Mouse (Mus musculus): ENCODE measurements at regions not wholly inside any gene's neighbourhood (a gene's known extent, or its start where the extent isn't known, plus 50 kb on each side); places are given as distances from the start of the nearest gene placed in this dataset.

DNA sequence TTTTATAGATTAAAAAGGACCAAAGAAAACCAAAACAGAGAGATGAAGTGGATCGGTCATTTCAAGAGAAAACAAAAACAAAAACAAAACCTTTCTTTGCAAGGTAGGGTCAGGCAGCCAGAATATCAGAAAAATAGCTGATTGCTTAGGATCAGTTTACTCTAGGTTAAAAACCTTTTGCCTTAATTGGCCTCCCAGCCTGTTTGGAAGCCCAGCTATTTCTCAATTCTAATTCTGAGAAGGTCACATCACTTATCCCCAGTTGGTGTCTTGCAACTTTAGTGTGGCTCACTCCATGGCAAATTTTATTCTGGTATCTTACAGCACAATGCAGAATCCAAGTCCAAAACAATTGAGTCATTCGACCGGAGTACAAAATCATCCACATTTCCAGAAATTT lies 70.0 kb downstream of the 1190002N15Rik start:
- DNase-seq (ENCODE audit: low spot score), result no peak

DNA sequence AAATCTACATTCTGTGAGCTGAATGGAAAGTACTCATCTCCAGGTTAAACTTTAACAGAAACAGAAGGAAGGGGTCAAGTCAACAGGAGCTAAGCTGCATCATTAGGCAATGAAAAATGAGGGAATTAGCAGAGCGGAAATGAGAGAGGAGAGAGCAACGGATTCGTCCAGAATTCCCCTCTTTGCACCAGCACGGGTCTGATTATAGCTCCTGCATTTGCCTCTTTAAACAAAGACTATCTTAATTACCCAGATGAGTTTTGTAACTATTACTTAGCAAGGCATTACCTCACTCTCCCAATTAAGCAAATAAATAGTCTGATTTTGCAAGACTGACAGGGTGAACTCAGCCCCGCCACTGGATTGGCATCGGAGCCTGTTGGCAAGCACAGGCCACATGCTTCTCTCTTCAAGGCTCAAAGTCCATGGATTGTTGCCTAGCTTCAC lies 81.8 kb downstream of the 1190002N15Rik start:
- DNase-seq (ENCODE audit: low spot score), result peak; percentile 9

DNA sequence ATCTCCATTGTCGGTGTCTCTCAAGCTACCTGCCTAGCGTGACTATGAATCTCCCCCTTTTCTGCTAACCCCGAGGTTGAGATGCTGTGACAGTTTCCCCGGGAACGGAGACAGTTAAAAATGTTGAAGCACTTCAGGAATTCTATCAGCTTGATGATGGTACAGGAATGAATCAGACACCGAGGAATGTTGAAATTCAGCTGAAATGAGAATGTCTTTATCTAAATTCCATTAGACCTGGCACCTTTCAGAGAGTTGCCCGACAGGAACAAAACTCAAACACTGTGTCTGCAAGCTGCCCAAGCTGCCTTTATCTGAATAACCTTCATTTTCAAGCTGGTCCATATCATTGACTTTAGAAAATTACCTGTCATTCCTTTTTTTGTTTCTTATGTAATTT lies 82.4 kb downstream of the 1190002N15Rik start:
- DNase-seq (ENCODE audit: low spot score), result no peak

DNA sequence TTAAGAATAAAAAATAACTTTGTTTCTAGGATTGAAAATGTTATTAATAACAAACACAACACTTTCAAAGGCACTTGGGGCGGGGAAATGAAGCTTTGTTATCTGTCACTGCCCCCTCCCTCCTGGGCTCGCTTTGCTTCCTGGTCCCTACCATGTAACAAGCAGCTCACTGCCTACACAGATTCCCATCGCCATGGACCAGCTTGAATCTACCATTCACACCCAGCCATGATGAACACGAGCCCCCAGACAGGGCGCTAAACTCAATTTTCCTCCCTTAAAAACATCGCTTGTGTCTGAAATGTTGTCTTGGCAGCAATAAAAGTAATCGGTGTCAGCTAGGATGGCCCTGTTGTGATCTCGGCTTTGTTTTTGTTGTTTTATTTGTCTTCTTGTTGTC lies 88.0 kb downstream of the 1190002N15Rik start:
- DNase-seq (ENCODE audit: low spot score), result no peak

DNA sequence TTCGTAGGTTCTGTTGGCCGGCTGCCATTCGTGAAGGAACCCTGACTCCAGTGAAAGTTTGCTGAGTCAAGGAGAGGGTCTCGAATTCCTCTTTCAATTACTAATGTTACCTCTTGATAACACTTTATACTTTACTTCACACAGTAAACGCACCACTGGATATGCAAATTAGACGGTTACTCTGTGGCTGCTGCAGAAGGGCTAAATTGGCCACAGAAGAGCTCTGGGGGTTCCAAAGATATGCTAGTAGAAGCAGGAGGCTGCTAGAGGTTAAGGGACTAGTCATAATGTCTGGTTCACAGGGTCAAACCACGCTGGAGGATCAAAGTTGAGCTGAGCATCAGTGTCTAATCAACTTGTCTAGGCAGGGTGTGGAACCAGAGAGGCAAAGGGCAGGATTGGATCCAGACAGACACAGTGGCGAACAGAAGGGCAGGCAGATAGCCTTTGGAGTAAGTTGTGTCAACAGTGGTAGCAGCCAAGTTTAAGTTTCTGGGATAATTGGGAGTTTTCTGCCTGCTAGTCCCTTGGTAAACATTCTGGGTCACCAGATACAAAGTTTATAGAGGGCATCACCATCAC lies 91.6 kb downstream of the 1190002N15Rik start:
- no peak for DNase-seq (ENCODE audit: low spot score)

DNA sequence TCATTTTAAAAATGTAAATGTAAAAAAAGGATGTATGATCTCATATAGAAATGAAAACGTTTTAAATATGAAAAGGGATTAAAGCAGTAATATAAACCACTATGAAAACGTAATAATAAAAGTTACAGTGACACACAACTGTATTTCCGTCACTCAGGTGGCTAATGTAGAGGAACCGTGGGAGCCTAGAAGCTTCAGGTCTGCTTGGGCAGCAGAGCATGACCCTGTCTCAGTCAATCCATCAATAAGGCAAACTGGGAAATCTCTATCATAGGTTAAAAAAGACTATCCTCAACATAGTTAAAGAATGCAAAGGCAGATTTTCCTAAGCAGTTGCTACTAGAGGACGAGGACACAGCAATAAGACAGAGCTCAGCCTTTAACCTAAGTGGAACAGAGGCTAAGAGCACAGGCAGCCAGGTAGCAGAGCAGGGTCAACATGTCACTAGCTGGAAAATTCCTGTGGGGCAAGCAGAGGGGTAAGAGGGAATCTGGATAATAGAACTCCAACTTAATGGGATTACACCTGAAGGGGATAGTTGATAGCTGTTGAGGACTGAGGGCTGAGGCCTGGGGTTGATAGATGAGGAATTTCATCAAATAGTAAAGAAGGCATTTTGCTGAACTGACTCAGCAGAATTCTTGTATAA lies 93.6 kb downstream of the 1190002N15Rik start:
- DNase-seq (ENCODE audit: low spot score), result no peak

DNA sequence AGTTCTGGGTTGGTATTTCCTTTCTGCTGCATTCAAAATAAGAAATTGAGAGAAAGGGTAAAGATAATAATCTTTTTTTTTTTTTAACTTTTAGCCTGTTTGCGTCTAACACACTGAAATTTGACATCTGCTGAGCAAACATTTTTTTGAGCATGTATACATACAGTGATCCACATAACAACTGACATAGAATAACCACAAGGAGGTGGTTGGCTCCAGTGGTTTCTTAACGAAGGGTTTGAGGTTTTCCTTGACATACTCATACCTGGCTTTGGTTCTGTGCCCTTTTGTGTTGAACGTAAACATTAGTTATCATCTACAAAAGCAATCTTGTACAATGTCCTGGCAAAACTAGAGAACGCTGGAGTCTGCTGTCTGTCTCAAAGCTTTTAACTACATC lies 96.5 kb downstream of the 1190002N15Rik start:
- no peak for DNase-seq (ENCODE audit: low spot score)

DNA sequence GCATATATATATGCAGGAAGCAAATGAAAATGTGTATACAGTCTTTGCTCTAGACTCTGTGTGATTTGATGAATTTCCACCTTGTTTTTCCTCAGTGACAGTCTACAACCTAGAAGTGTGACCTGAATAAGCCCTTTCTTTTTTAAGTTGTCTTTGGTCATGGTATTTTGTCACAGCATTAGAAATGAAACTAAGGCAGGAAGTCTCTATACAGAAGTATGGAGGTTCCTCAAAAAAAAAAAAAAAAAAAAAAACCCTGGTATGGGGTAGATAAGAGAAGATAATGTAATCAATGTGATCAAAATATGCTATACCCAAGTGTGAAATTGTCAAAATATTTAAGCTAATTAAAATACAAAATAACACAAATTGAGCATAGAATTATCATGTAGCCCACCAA lies 104.4 kb downstream of the 1190002N15Rik start:
- no peak for DNase-seq (ENCODE audit: low spot score)

DNA sequence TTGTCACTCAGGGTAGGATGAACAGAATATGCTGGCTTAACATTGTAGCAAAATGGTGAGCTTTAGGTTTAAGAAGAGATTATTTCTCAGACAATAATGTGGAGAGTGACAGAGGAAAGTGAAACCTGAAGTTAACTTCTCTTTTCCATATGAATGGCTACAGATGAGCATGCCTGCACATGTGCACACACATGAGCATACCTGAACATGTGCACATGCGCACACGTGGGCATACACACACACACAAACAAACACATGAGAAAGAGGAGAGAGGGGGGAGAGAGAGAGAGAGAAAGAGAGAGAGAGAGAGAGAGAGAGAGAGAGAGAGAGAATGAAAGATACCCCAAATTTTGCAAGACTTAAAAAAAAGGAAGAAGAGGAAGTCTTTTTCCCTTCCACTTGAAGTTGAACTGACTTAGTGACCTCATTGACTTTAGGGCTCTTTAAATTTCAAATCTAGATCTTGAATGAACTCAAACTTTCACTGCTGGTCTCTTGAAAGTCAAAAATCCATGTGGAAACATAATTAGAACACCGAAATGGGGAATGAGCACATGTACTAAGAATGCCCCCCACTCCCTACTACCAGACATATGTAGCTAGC lies 105.6 kb downstream of the 1190002N15Rik start:
- no peak for DNase-seq (ENCODE audit: low spot score)

DNA sequence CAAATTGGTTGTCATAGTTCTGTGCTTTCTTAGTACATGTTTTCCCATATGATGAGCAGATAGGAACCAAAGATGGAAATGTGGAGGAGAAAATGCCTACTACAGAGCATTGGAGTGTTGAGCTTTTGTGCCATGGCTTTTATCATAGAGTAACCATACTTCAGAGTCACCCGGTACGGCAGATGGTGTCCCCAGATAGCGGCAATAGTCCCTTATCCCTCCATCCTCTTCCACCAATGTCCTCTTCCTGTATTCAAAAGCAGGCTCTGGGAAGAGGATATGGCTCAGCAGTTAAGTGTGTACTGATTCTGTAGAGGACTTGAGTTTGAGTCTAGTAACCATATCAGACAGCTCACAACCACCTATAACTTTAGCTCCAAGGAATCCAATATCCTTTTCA lies 106.3 kb downstream of the 1190002N15Rik start:
- DNase-seq (ENCODE audit: low spot score), result no peak

DNA sequence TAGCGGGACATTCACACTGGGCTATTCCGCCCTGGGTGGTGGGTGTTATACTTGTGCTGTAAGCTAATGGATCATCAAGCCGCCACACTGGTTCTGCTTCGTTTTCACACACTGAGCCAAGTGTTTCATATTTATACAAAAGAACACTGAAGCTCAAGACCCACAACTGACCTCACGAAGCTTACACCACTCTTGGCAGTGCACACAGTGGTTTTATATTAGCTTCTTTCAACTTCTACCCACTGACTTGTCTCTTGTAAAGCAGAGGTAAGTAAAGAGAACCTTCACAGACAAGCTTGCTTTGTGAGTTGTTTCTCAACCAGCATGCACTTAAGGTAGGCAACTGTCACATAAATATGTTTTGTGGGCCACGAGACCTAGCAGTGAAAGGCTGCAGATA lies 106.9 kb downstream of the 1190002N15Rik start:
- DNase-seq (ENCODE audit: low spot score), result no peak

DNA sequence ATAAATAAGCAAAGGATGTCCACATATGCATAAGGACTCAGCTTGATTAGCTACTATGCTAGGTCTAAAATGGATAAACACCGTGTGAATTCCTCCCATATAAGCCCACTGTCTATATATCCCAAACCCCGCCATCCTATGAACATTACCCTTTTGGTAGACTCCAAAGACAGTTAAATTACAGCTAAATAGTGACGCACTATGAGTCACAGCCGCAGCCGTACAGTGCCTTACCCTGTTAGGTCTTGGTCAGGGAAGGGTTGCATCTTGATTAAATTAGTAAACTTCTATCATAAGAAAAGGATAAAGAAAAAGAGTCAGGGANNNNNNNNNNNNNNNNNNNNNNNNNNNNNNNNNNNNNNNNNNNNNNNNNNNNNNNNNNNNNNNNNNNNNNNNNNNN lies 111.1 kb downstream of the 1190002N15Rik start:
- DNase-seq (ENCODE audit: low spot score), result no peak

DNA sequence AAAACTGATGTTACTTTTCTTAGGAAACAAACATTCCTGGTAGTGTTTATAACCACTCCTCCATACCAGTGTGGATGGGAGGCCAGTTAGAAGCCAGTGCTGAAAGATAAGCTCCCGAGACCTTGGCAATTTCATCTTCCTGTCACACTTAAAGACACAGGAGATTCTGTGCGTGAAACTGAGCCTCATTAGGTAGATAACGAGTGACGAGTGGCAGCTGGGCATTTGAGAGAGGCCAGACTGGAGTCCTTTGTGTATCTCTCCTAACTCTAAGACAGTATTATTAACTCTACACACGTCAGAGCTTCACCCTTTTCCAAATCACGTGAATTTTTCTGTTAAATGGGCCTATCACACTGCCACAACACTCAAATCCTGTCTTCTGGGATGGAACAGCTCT lies 112.1 kb downstream of the 1190002N15Rik start:
- no peak for DNase-seq (ENCODE audit: low spot score)

DNA sequence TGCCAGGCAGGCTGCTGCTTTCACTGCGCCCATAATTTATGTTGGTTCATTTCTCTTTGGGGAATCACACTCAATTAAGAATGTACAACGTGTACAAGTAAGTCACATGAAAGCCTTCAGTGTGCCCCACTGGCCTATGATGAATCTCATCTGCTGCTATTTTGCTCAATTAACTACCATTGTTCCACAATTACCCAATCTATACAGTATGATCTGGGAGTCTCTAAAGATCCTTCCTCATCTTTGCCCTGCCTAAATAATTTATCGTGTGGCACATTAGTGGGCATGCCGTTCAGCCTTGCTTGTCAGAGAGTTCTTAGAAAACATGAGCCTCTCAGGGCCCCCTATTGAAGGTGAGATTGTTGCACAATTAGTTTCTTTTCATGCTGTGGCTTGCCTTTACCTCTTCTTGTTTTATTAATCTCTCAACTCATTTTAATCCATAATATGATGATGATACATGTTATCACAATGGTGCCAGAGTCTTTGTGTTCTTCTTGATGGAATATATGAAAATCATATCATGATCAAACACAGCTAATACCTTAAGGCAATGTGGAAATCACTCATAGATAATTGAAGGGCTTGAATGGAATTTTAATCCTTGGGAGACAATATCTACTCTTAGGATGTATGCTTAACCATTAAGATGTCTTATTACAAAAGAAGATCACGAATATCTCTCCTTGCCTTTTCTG lies 113.3 kb downstream of the 1190002N15Rik start:
- no peak for DNase-seq (ENCODE audit: low spot score)

DNA sequence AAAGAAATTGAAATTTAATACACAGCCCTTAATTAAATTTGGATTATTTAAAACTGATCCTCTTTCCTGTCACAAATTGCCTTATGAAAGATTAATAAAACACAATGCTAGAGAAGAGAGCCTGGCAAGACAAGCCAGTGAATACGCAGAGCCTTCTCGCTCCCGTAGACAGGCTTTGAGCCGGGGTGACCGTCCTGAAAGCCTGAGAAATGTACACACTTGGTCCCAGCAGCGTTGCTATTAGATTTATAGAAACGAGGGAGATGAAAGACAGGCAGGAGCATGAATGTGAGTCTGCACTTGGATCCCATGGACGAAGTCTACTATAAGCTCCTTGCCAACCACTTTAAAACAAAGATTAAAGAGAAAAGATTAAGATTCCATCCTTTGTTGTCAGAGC lies 127.3 kb downstream of the 1190002N15Rik start:
- no peak for DNase-seq (ENCODE audit: low spot score)

DNA sequence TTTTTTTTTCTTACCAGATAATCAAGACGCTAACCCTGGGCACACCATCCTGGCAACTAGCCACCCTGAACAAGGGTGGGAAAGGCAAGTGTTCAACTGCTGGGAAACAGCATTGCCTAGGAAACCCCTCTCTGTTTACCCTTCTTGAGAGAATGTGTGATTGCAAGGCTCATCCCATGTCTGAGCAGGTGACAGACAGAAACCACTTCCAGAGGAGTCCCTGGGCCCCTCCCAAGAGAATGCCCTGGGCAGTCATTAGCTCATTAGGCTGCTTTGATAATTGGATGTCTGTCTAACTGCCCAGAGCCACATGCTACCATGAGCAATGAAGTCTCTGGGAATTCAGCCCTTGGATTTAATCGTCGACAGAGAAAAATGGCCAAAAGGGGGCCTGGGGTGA lies 127.8 kb downstream of the 1190002N15Rik start:
- no peak for DNase-seq (ENCODE audit: low spot score)

DNA sequence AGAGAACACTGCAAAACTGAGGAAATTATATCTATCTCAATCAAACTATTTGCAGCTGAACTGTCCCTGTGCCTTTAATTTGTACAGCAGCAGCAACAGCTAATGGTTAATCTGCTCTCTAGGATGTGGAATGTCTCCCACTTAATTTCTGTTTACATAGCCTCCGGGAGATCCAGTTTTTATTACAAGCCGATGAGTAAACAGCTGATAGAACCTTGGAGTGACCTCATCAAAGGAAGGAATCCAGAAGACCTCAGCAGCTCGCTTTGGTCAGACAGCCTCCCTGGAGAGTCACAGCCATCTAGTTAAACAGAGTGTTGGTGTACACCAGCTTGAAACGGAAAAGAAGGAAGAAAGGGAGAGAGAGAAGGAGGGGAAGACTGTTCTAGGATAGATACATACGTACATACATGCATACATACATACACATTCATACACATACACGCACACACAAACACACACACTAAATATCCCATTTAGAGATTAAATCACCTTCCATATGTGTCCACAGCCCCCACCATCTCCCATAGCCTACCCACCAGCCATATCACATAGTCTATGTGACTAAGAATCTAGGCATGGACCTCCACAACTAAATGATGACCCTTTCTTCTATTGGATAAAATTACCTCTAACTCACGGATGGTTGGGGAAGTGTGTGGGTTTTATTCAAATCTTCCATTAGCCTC lies 129.1 kb downstream of the 1190002N15Rik start:
- DNase-seq (ENCODE audit: low spot score), result no peak

DNA sequence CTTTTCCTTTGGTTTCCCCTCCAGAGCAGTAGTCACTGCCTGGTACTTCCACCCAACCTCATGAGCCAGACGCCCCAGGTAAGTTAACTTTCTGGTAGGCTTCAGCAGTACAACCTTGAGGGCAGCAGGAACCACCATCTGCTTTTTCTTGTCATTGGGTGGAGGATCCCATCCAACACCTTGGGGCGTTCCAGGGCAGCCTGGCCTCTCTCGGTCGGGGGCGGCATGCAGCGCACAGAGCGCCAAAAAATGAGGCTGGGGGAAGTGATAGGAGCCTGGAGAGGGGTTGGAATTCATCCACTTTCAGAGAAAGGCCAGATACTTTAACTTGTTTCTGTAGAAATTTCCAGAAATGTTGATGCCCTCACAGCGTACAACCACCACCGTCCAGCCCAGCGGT lies 130.2 kb downstream of the 1190002N15Rik start:
- DNase-seq (ENCODE audit: low spot score), result no peak

DNA sequence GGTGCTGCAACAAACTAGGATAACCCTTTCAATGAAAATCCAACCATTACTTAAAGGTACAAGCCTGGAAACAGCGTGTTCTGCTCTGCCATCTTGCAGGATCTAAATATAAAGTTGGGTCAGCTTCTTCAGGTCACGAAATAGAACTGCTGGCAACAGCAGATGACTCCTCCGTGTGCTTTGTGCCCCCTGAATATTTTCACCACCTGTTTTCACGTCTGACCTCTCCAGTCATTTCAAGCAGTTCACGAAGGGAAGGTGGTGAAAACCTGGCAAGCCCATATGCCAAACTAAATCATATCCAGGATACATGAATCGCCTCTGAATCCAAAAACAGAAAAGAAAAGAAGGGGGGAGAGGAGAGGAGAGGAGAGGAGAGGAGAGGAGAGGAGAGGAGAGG lies 133.3 kb downstream of the 1190002N15Rik start:
- DNase-seq (ENCODE audit: low spot score), result no peak

DNA sequence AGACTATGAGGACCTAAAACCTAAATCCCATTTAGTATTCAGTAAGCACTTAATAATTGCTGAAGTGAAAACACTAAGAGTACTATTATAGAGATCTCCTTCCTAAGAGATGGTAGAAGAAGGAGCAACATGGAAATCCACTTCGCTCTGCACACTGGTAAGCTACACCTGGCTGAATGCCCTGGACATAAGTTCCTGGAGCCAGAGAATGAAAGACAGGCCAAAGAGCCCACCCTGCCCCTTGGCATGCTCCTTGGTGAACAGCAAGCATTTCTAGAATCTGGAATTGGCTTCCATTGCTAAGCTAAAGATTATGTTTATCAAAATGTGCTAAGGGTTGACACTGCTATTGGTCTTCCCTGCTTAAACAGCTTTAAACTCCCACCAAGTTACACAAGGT lies 137.3 kb downstream of the 1190002N15Rik start:
- DNase-seq (ENCODE audit: low spot score), result no peak

DNA sequence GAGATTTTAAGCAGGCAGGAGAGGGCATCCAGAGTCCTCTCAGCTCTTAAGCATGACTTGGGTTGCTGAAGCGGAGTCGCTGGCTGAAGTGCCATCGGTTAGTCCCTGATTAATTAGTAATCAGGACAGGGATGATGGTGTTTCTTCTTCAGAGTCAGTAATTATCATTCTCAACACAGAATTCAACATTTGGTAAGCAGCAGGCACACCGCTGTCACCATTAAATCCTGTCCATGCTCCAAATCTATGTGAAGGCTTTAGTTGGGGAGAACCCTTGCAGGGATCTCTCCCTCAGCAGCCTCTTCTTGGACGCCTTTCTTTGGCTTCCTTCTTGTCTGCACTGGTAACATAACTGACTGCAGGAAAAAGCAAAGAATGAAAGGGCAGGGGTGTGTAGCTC lies 142.7 kb downstream of the 1190002N15Rik start:
- no peak for DNase-seq (ENCODE audit: low spot score)

DNA sequence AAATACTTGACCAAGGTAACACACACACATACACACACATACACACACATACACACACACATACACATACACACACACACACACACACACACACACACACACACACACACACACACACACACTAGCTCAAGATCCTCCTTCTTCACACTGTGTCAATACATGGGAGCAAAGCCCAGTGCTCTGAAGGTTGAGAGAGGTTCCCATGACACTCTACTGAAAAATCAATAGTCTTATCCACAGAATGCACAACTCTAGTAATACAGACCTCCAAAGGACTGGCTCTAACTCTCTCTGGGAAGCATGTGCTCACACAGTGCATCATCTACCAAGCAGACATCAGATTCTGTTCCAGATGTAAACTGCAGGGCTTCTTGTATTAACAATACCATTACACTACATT lies 151.7 kb downstream of the 1190002N15Rik start:
- no peak for DNase-seq (ENCODE audit: low spot score)

DNA sequence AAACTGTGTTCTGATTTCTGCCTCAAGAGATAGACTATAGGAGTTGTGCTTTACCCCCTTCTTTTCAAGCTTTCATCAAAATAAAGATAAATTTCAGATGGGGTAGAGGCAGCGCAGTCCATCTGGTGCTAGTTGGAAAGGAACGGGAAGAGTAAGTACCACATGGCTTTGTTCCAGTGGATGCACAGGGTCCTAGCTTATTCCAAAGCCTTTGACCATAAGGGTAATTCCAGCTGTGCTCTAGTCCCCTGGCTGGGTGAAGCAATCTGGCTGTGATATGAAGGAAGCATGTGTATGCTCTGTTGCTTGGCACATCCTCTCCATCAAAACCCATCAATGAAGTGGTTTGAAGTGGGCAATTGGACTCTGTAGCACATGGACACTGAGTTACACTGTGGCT lies 155.6 kb downstream of the 1190002N15Rik start:
- DNase-seq (ENCODE audit: low spot score), result no peak
